Mouse (Mus musculus): ENCODE results near the gene Sco2.

GRCm38 (mm10) chr15:89372068-89372467 lies 1.6 kb downstream of the Sco2 start:
- TF ChIP-seq POLR2A (IDR thresholded peaks at IDR 0.05; ENCODE audit: control insufficient read depth, low read depth, low read length) (no peak), CTCF (IDR thresholded peaks at IDR 0.05; ENCODE audit: control insufficient read depth, insufficient read depth, insufficient replicate concordance, low read depth, low read length) (no peak)

All from testis, adult 2 months (tissue).